Mouse (Mus musculus) monocyte, adult 2 months (primary cell): Measurements from ENCODE around the gene Pgls.

ENCODE experiments used
- DNase-seq, 2 experiments: peaks; one replicate each; pipeline ENCODE4 v3.0.0; 2022; ENCODE audit warnings: low spot score in 2 of 2, low read depth in 1 of 2

The Pgls gene

GRCm38 (mm10) chr8:71637149-71638095 lies 45.4 kb downstream of the Pgls start:
- no peak for DNase-seq

DNA sequence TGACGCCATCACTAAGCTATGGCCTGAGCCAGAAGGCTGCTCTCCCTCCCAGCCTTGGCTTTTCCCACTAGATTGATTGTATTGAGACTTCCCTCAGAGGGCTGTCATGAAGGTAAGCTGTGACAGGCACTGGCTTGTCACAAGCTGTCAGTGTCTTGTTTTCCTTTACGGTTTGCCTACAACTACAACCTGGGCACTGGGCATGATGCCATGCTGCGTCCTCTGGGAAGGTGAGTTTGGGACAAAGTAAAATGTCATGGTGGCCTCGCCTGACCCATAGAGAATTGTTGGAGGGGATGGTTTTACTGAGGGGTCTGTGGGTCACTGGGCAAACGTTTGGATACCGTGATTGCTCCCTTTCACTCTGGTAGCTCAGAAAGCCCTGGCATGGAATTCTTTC lies 46.3 kb downstream of the Pgls start:
- DNase-seq = no peak

- no peak for DNase-seq
These were observed 47.3 kb downstream of the Pgls start for GRCm38 (mm10) chr8:71639318-71639717.

GRCm38 (mm10) chr8:71645510-71645909 lies 53.5 kb downstream of the Pgls start:
- no peak for DNase-seq
